Mouse (Mus musculus): ENCODE measurements around the gene Adamts3. TPM values are rescaled to one million over a fixed set of nuclear protein-coding genes. Genes with fewer than 3 reads are reported as not detected.

Gene Adamts3
- total and polyA plus RNA-seq, 3 experiments: 11.4 to 15.7 TPM; not detected in 1

DNA sequence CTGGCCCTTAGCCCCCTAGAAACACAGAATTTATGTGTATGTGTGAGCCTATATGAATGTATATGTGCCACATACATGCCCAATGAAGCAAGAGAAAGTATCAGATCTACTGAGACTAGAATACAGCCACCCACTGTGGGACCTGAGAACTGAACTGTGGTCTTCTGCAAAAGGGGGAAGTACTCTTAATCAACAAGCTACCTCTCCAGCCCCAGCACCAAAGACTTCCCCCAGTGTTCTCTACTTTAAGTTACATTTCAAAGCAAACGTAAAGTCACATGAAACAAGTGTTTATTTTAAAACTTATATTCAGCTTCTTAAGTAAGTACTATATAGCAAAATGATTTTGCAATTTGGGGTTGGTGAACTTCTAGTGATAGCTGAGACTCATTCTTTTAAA, 62.0 kb downstream of the Adamts3 start:
- H3K36me3 ChIP-seq (ENCODE audit: control insufficient read depth in 1 of 2, insufficient read depth in 2 of 2, low read length in 2 of 2): peaks cover 0 to 13% of the 10 kb centered on the region in 2 experiments; a peak in 3 of 4 replicates
- H3K27me3 ChIP-seq (ENCODE audit: control insufficient read depth in 1 of 2, insufficient read depth in 2 of 2, low read length in 2 of 2): no peaks in the 10 kb centered on the region
- H3K79me2 ChIP-seq (ENCODE audit: control insufficient read depth, insufficient read depth, low read length, poor library complexity): peaks cover 6% of the 10 kb centered on the region; the same call in 1 of the 2 replicates
- peaks cover 12 to 14% of the 10 kb centered on the region in 2 experiments for H3K4me1 ChIP-seq (ENCODE audit: control insufficient read depth in 1 of 2, insufficient read depth in 2 of 2, low read length in 2 of 2)
- TF ChIP-seq ELF1 (IDR thresholded peaks at IDR 0.05; ENCODE audit: low read depth, low read length) (no peak), MYC (IDR thresholded peaks at IDR 0.05; ENCODE audit: low read depth, low read length) (0 out of 2 replicates have a peak, but pooled peaks have one; percentile 26), EP300 (IDR thresholded peaks at IDR 0.05; ENCODE audit: low read depth in 1 of 2, low read length in 2 of 2) (peak; percentile 17 to 60; a peak in 2 of 4 replicates)
- no peak overlapping the region for H3K4me3 ChIP-seq (ENCODE audit: control insufficient read depth in 1 of 2, insufficient read depth in 1 of 2, low read depth in 2 of 2, low read length in 2 of 2)
- peak overlapping the region; percentile 10; the same call in 1 of the 2 replicates for H3K27ac ChIP-seq (ENCODE audit: control insufficient read depth, low read depth, low read length)
- H3K9ac ChIP-seq (ENCODE audit: control insufficient read depth, low read depth, low read length, poor library complexity, severe bottlenecking): no peak overlapping the region
- peak; percentile 81 for DNase-seq (ENCODE audit: low read depth, low spot score)
- H3K9me3 ChIP-seq (replicated peaks; ENCODE audit: insufficient read depth, low read length): no peaks in the 10 kb centered on the region

DNA sequence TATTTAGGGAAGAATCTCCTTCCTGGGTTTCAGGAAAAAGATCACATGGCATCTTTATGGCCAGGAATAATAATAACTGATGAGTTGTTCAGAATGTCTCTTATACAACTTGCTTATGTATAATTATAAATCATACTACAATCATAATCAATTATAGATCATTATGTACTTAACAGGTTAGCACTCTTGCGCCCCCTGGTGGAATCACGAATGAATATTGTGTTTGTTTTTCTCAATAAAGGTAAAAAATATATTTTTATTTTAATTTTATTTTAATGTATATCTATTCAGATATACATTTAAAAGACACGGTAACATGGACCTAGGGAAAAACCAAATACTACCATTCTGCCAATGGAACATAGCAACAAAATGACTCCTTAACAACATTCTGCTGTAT, 63.6 kb downstream of the Adamts3 start:
- H3K27ac ChIP-seq (ENCODE audit: control insufficient read depth, low read depth, low read length): no peak overlapping the region
- TF ChIP-seq ETS1 (IDR thresholded peaks at IDR 0.05; ENCODE audit: low read depth, low read length) (no peak), TBP (IDR thresholded peaks at IDR 0.05; ENCODE audit: low read depth, low read length) (no peak), SMC3 (IDR thresholded peaks at IDR 0.05; ENCODE audit: low read depth, low read length) (peak; percentile 63), ZKSCAN1 (IDR thresholded peaks at IDR 0.05; ENCODE audit: low read depth, low read length) (no peak), MAX (IDR thresholded peaks at IDR 0.05; ENCODE audit: low read length) (no peak), ZC3H11A (IDR thresholded peaks at IDR 0.05; ENCODE audit: low read depth, low read length) (peak; percentile 61), MYB (IDR thresholded peaks at IDR 0.05; ENCODE audit: low read depth, low read length) (no peak), UBTF (IDR thresholded peaks at IDR 0.05; ENCODE audit: borderline replicate concordance, insufficient read depth, low read depth, low read length) (no peak), MEF2A (IDR thresholded peaks at IDR 0.05; ENCODE audit: extremely low read depth, insufficient replicate concordance, low read depth, low read length, poor library complexity, severe bottlenecking) (no peak), RAD21 (IDR thresholded peaks at IDR 0.05; ENCODE audit: low read depth, low read length) (peak; percentile 61), MXI1 (IDR thresholded peaks at IDR 0.05; ENCODE audit: low read depth, low read length) (no peak), POLR2AphosphoS5 (IDR thresholded peaks at IDR 0.05; ENCODE audit: borderline replicate concordance, low read depth, low read length) (no peak), ZMIZ1 (IDR thresholded peaks at IDR 0.05; ENCODE audit: low read depth, low read length) (no peak), GATA1 (IDR thresholded peaks at IDR 0.05; ENCODE audit: low read depth, low read length) (no peak), CTCF (IDR thresholded peaks at IDR 0.05 in 2 of 3, conservative IDR thresholded peaks at IDR 0.05 in 1 of 3; ENCODE audit: control insufficient read depth in 1 of 3, insufficient read depth in 1 of 3, low read depth in 2 of 3, low read length in 3 of 3, poor library complexity in 1 of 3, severe bottlenecking in 1 of 3) (peak in 2 of 3 experiments; percentile 12 to 56; a peak in 5 of 6 replicates), JUND (IDR thresholded peaks at IDR 0.05; ENCODE audit: low read depth, low read length) (no peak), POLR2A (IDR thresholded peaks at IDR 0.05; ENCODE audit: control insufficient read depth in 1 of 2, insufficient read depth in 1 of 2, low read depth in 1 of 2, low read length in 2 of 2, poor library complexity in 1 of 2) (no peak), USF1 (IDR thresholded peaks at IDR 0.05; ENCODE audit: low read depth, low read length) (no peak), MAFK (IDR thresholded peaks at IDR 0.05; ENCODE audit: borderline replicate concordance, low read depth, low read length) (no peak), ELF1 (IDR thresholded peaks at IDR 0.05; ENCODE audit: low read depth, low read length) (no peak), MYC (IDR thresholded peaks at IDR 0.05; ENCODE audit: low read depth, low read length) (no peak)
- no peaks in the 10 kb centered on the region for H3K9me3 ChIP-seq (replicated peaks; ENCODE audit: insufficient read depth, low read length)
- H3K4me3 ChIP-seq (ENCODE audit: control insufficient read depth in 1 of 2, insufficient read depth in 1 of 2, low read depth in 2 of 2, low read length in 2 of 2): no peak overlapping the region
- H3K4me1 ChIP-seq (ENCODE audit: control insufficient read depth in 1 of 2, insufficient read depth in 2 of 2, low read length in 2 of 2): peaks cover 12 to 14% of the 10 kb centered on the region in 2 experiments
- no peak overlapping the region for H3K9ac ChIP-seq (ENCODE audit: control insufficient read depth, low read depth, low read length, poor library complexity, severe bottlenecking)
- H3K27me3 ChIP-seq (ENCODE audit: control insufficient read depth in 1 of 2, insufficient read depth in 2 of 2, low read length in 2 of 2): no peaks in the 10 kb centered on the region
- H3K36me3 ChIP-seq (ENCODE audit: control insufficient read depth in 1 of 2, insufficient read depth in 2 of 2, low read length in 2 of 2): peaks cover 0 to 13% of the 10 kb centered on the region in 2 experiments; a peak in 3 of 4 replicates
- DNase-seq (ENCODE audit: low read depth, low spot score): peak; percentile 62
- peaks cover 6% of the 10 kb centered on the region; the same call in 1 of the 2 replicates for H3K79me2 ChIP-seq (ENCODE audit: control insufficient read depth, insufficient read depth, low read length, poor library complexity)

All from MEL (cell line).